Mouse (Mus musculus) E14TG2a.4 (cell line): ENCODE results near the gene Wnt4.
A peak's percentile ranks its signal among the peaks of the same experiment; 100 is the strongest.

ENCODE experiments used
- H3K27me3 ChIP-seq: 2 replicates; pipeline ENCODE4 v1.6.1; 2014; ENCODE audit warnings: low read length, control low read depth; ENCODE audit not compliant: insufficient read depth
- H3K36me3 ChIP-seq: 2 replicates; pipeline ENCODE4 v1.6.1; 2014; ENCODE audit warnings: low read length, control low read depth; ENCODE audit not compliant: insufficient read depth
- H3K4me1 ChIP-seq: replicated peaks from 2 replicates; pipeline ENCODE4 v1.6.1; 2014; ENCODE audit warnings: low read depth, low read length, control low read depth
- H3K4me3 ChIP-seq: replicated peaks from 2 replicates; pipeline ENCODE4 v1.5.1; 2014; ENCODE audit warnings: mild to moderate bottlenecking, low read length
- H3K9me3 ChIP-seq: 2 replicates; pipeline ENCODE4 v1.6.1; 2014; ENCODE audit warnings: low read length, control low read depth
- CTCF ChIP-seq: conservative IDR thresholded peaks from 2 replicates; pipeline ENCODE4 v1.5.1; 2014; ENCODE audit warnings: low read length
- NANOG ChIP-seq: IDR thresholded peaks from 2 replicates; pipeline ENCODE4 v1.6.1; 2014; ENCODE audit warnings: borderline replicate concordance, low read length, mixed read lengths
- POU5F1 ChIP-seq: IDR thresholded peaks from 2 replicates; pipeline ENCODE4 v1.6.1; 2014; ENCODE audit warnings: low read length, borderline replicate concordance

Wnt4 gene

GRCm38 (mm10) chr4:137277166-137277513 lies at the start of gene Wnt4:
Gene Wnt4, plus strand, starts transcription at chr4:137277489.
- TF ChIP-seq POU5F1 = no peak
- no peak for TF ChIP-seq NANOG
- no peak for TF ChIP-seq CTCF
- peaks cover 79% of the 10 kb centered on the region for H3K27me3 ChIP-seq
- H3K9me3 ChIP-seq = peaks cover 17% of the 10 kb centered on the region
- H3K4me3 ChIP-seq = peak within 1 kb of the TSS; percentile 81
- no peaks in the 10 kb centered on the region for H3K36me3 ChIP-seq
- peaks cover 26% of the 10 kb centered on the region for H3K4me1 ChIP-seq

- H3K4me1 ChIP-seq = peaks cover 6% of the 10 kb centered on the region; the same call in 1 of the 2 replicates
- no peaks in the 10 kb centered on the region for H3K9me3 ChIP-seq
- TF ChIP-seq NANOG (no peak), CTCF (no peak), POU5F1 (no peak)
- no peaks in the 10 kb centered on the region for H3K36me3 ChIP-seq
- peaks cover 6% of the 10 kb centered on the region for H3K27me3 ChIP-seq
- H3K4me3 ChIP-seq = no peak overlapping the region
These were observed 48.6 kb upstream of the Wnt4 start for GRCm38 (mm10) chr4:137228566-137229115.

- no peak for TF ChIP-seq CTCF
- Histone ChIP-seq H3K4me1 (peaks cover 19% of the 10 kb centered on the region), H3K36me3 (no peaks in the 10 kb centered on the region), H3K4me3 (no peak overlapping the region), H3K9me3 (no peaks in the 10 kb centered on the region), H3K27me3 (peaks cover 4% of the 10 kb centered on the region; the same call in 1 of the 2 replicates)
These were observed 45.5 kb upstream of the Wnt4 start for GRCm38 (mm10) chr4:137231494-137232470.

- Histone ChIP-seq H3K4me1 (peaks cover 19% of the 10 kb centered on the region), H3K9me3 (no peaks in the 10 kb centered on the region), H3K36me3 (no peaks in the 10 kb centered on the region), H3K27me3 (no peaks in the 10 kb centered on the region), H3K4me3 (no peak overlapping the region)
- no peak for TF ChIP-seq CTCF
- TF ChIP-seq NANOG = no peak
- TF ChIP-seq POU5F1 = no peak
These were observed 43.7 kb upstream of the Wnt4 start for GRCm38 (mm10) chr4:137233632-137234031.

GRCm38 (mm10) chr4:137234444-137234843 lies 42.8 kb upstream of the Wnt4 start:
- H3K36me3 ChIP-seq = no peaks in the 10 kb centered on the region
- H3K9me3 ChIP-seq = no peaks in the 10 kb centered on the region
- no peaks in the 10 kb centered on the region for H3K27me3 ChIP-seq
- peaks cover 13% of the 10 kb centered on the region for H3K4me1 ChIP-seq
- H3K4me3 ChIP-seq = no peak overlapping the region
- no peak for TF ChIP-seq CTCF

- no peaks in the 10 kb centered on the region for H3K9me3 ChIP-seq
- TF ChIP-seq CTCF (no peak), POU5F1 (no peak), NANOG (no peak)
- H3K27me3 ChIP-seq = no peaks in the 10 kb centered on the region
- peaks cover 13% of the 10 kb centered on the region for H3K4me1 ChIP-seq
- no peaks in the 10 kb centered on the region for H3K36me3 ChIP-seq
- no peak overlapping the region for H3K4me3 ChIP-seq
These were observed 41.9 kb upstream of the Wnt4 start for GRCm38 (mm10) chr4:137235368-137235767.

- no peaks in the 10 kb centered on the region for H3K36me3 ChIP-seq
- no peaks in the 10 kb centered on the region for H3K4me1 ChIP-seq
- peaks cover 10% of the 10 kb centered on the region; the same call in 1 of the 2 replicates for H3K9me3 ChIP-seq
- H3K4me3 ChIP-seq = no peak overlapping the region
- H3K27me3 ChIP-seq = no peaks in the 10 kb centered on the region; the same call in 1 of the 2 replicates
- no peak for TF ChIP-seq CTCF
These were observed 32.4 kb upstream of the Wnt4 start for GRCm38 (mm10) chr4:137244883-137245282.

GRCm38 (mm10) chr4:137250333-137250732 lies 27.0 kb upstream of the Wnt4 start:
- no peaks in the 10 kb centered on the region for H3K4me1 ChIP-seq
- H3K27me3 ChIP-seq = peaks cover 7% of the 10 kb centered on the region; the same call in 1 of the 2 replicates
- H3K4me3 ChIP-seq = no peak overlapping the region
- no peaks in the 10 kb centered on the region for H3K36me3 ChIP-seq
- peaks cover 10% of the 10 kb centered on the region; the same call in 1 of the 2 replicates for H3K9me3 ChIP-seq
- TF ChIP-seq CTCF (no peak), POU5F1 (no peak), NANOG (no peak)

- H3K27me3 ChIP-seq = peaks cover 9% of the 10 kb centered on the region; the same call in 1 of the 2 replicates
- 0 out of 2 replicates have a peak, but pooled peaks cover 4% of the 10 kb centered on the region for H3K4me1 ChIP-seq
- TF ChIP-seq NANOG (no peak), POU5F1 (no peak), CTCF (no peak)
These were observed 26.4 kb upstream of the Wnt4 start for GRCm38 (mm10) chr4:137250849-137251248.

More at GRCm38 (mm10) chr4:137250849-137251248, 26.4 kb upstream of the Wnt4 start:
- no peak overlapping the region for H3K4me3 ChIP-seq
- H3K9me3 ChIP-seq = peaks cover 10% of the 10 kb centered on the region; the same call in 1 of the 2 replicates
- H3K36me3 ChIP-seq = no peaks in the 10 kb centered on the region
